Mouse (Mus musculus) heart, adult 18-20 months (tissue): ENCODE results near the gene Gm35315. TPM values are rescaled to one million over a fixed set of nuclear protein-coding genes. Genes with fewer than 3 reads are reported as not detected.
A peak's percentile ranks its signal among the peaks of the same experiment; 100 is the strongest.
"Not testable (repeated sequence)": the region's sequence is repeated elsewhere in the genome, so short reads cannot be mapped to it uniquely, and the experiment has no call there.

Experiments
- DNase-seq, 2 experiments: peaks; one replicate each; pipeline ENCODE4 v3.0.0; 2021 to 2022; ENCODE audit warnings: mixed read lengths in 1 of 2
- total RNA-seq, 2 experiments: library from RNA; stranded (reverse); gene quantifications; 2 replicates each; pipeline ENCODE4 v1.2.3; 2021

The Gm35315 gene
- total RNA-seq, 2 experiments from 2014 or later: not detected

GRCm38 (mm10) chr5:110101716-110102347, 7.6 kb upstream of the Gm35315 start:
- peak in 1 of 2 experiments; percentile 22 for DNase-seq

- peak in 1 of 2 experiments; percentile 7 for DNase-seq
These were observed 6.9 kb upstream of the Gm35315 start for GRCm38 (mm10) chr5:110100921-110101631.

DNA sequence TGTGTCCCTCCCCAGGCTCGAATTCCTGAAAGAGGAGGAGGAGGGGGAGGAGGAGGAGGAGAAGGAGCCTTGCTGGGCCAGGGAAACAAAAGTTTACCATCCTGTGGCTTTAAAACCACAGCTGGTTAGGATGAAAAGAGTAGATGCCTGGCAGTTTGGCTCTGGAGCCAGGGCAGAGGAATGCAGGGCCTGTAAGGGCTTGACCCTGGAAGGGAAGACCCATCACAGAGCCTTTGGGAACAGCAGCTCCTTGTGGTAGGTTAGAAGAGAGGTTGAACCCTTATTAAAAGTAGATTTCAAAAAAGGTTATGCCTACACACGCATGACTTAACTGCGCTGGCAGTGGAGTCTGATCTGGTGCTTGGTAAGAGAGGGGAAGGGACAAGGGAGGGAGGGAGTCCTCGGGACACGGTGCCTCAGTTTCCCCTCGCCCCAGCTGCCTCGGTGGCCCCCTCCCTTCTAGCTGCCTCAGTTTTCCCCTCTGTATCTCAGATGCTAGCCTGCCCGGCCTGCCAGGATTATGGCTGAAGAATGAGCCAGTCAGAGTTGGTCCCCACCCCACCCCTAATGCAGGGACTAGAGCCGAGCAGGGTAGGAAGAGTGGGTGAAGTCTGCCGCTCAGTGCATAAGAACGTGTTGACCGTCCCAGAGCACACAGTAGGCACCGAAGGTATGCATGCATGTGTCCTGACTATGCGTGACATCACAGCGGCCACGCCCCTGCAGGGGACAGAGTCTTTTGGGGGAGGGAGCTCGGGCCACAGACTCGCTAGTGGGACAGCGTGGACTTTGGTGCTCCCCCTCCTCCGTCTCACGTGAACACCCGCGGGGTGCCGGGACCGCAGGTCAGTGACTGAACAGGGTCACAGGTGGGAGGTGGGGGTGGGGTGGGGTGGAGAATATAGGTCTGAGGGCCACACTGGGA, 5.7 kb upstream of the Gm35315 start, which contains the start of gene Plcxd1:
TSS of gene Plcxd1 (plus strand) at position 314 of the 925 bp plus-strand sequence.
- no peak for DNase-seq

- DNase-seq: no peak
These were observed 4.8 kb upstream of the Gm35315 start for GRCm38 (mm10) chr5:110098991-110099477.

DNA sequence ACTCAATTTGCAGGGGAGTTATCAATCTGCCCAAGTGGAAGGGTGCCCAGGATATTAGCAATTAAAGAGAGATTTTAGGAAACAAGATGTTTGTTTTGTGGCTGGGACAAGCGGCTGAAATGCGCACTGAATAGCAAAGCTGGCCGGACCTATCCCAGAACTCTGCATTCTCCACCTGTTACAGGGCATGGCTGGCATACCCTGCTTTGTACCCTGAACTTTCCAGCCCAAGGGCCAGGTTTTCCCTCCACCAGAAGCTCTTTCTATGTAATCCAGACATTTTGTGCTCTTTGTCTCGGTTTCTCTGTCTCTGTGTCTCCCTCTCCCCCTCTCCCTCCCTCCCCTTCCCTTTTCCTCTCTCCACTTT, 610 bp upstream of the Gm35315 start:
- DNase-seq: no peak

DNA sequence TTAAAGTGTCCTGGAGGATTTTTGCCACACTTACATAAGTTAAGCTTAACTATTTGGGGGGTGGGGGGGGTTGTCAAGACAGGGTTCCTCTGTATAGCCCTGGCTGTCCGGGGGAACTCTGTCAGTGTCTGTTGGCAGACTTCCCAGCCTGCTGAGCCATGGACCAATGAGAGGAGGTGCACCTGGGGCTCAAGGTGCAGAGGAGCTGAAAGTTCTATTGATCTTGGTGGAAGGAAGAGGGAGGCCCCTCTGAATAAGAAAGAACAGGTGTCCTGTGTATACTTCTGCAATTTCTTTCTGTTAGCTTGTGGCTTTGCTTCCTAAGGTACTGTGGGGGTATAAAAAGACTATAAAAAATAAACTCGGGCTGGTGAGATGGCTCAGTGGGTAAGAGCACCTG, 2.7 kb downstream of the Gm35315 start:
- DNase-seq: no peak

- no peak for DNase-seq
These were observed 7.9 kb downstream of the Gm35315 start for GRCm38 (mm10) chr5:110086161-110086866.

DNA sequence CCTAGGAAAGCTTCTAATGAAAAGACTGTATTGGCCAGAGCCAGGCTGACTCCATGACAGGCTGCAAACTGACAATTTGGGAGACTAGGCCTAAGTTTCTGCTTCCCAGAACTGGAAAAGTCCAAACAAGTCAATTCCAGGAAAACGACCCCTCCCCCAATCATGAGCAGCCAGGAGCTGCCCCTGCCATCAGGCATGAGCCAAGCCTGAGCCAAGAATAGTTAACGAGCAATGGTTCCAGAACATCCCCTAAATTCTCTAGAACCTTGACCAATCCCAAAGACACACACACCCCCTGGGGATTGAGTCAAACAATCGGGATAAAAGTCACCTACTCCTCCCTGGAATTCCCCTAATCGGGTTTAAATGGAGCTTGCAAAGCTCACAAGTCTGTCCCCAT, 11.3 kb downstream of the Gm35315 start:
- DNase-seq: no peak

GRCm38 (mm10) chr5:110072413-110072812, 21.8 kb downstream of the Gm35315 start, which contains the start of gene Gm17655:
TSS of gene Gm17655 (minus strand) at chr5:110072513.
- not testable (repeated sequence) for DNase-seq

DNA sequence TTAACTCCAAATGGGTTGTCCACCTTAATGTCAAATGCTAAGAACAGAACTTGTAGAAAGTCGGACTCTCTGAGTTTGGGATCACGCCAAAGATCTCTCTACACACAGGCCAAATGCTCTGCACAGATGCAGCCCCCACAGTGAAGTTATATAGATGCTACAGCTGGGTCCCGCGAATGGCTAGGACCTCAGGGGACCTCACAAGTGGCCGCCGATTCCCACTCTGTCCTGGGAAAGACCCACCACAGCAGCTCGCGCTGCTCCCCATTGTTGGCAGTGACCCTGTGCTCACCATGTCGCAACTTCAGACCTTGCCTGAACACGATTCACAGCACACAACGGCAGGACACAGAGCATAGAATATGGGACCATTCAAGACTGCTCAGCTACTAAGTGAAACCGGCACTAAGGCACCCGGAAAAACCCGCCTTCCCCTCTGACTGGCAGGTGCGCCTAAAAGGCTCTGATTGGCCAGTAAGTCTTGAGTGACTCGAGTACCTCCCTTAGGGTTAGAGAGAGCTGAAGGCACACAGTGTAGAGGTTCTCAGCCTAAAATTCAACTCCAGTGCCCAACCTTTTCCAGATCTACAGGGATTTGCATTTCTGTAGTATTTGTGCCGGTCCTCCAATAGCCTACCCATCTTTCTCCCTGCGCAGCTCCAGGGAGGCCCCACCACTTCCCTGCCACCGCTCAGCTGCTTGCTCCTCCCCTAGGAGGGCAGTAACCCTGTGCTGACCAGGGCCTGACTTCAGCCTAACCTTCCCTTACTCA, 36.4 kb downstream of the Gm35315 start:
- peak; percentile 93 for DNase-seq

Other genes with a start within 250 kb of the Gm35315 start
- 1 to 10 TPM; 3.3 to 3.5 TPM for gene Gm15446, start 171.0 kb downstream of the Gm35315 start, total RNA-seq
- gene Zfp932, start 97.9 kb downstream of the Gm35315 start, total RNA-seq: 1 to 10 TPM; 6.8 to 8.0 TPM
- 1 to 10 TPM; 1.9 to 3.6 TPM for gene Gm17655, start 21.9 kb downstream of the Gm35315 start, total RNA-seq
- not detected for gene Plcxd1, start 5.5 kb upstream of the Gm35315 start, total RNA-seq
- 10 to 100 TPM; 24.8 to 31.3 TPM for gene Gtpbp6, start 13.8 kb upstream of the Gm35315 start, total RNA-seq
- gene Zfp605, start 15.7 kb upstream of the Gm35315 start, total RNA-seq: 1 to 10 TPM; 3.6 to 4.0 TPM
- 10 to 100 TPM; 11.3 to 11.9 TPM for gene Chfr, start 41.4 kb upstream of the Gm35315 start, total RNA-seq
- 10 to 100 TPM; 48.3 to 51.2 TPM for gene Golga3, start 82.3 kb upstream of the Gm35315 start, total RNA-seq
- gene Ankle2, start 136.6 kb upstream of the Gm35315 start, total RNA-seq: 10 to 100 TPM; 26.2 to 28.4 TPM
- gene Pgam5, start 175.5 kb upstream of the Gm35315 start, total RNA-seq: 10 to 100 TPM; 32.9 to 35.7 TPM
- 100 to 1,000 TPM; 120 to 124 TPM for gene Pxmp2, start 191.8 kb upstream of the Gm35315 start, total RNA-seq
- 1 to 10 TPM; 2.2 to 2.3 TPM for gene Pole, start 191.9 kb upstream of the Gm35315 start, total RNA-seq
- not detected for gene P2rx2, start 248.8 kb upstream of the Gm35315 start, total RNA-seq